Mouse (Mus musculus): ENCODE measurements around the gene Pald1.

- TF ChIP-seq CTCF (IDR thresholded peaks at IDR 0.05 in 2 of 3, conservative IDR thresholded peaks at IDR 0.05 in 1 of 3; ENCODE audit: control insufficient read depth in 1 of 3, insufficient read depth in 1 of 3, low read depth in 2 of 3, low read length in 3 of 3, poor library complexity in 1 of 3, severe bottlenecking in 1 of 3): no peak
- no peak for TF ChIP-seq TAL1 (IDR thresholded peaks at IDR 0.05; ENCODE audit: low read length)
- no peak for TF ChIP-seq ELF1 (IDR thresholded peaks at IDR 0.05; ENCODE audit: low read depth, low read length)
- TF ChIP-seq POLR2A (IDR thresholded peaks at IDR 0.05; ENCODE audit: control insufficient read depth in 1 of 2, insufficient read depth in 1 of 2, low read depth in 1 of 2, low read length in 2 of 2, poor library complexity in 1 of 2): no peak
- TF ChIP-seq ZC3H11A (IDR thresholded peaks at IDR 0.05; ENCODE audit: low read depth, low read length): no peak
- TF ChIP-seq E2F4 (IDR thresholded peaks at IDR 0.05; ENCODE audit: borderline replicate concordance, low read depth, low read length): no peak
- TF ChIP-seq MYB (IDR thresholded peaks at IDR 0.05; ENCODE audit: low read depth, low read length): no peak
- TF ChIP-seq EP300 (IDR thresholded peaks at IDR 0.05; ENCODE audit: low read depth in 1 of 2, low read length in 2 of 2): no peak
Measured at GRCm38 (mm10) chr10:61398125-61398524, 14.8 kb upstream of the Pald1 start.

Data from MEL (cell line).